Mouse (Mus musculus): Measurements from ENCODE around the gene Rmdn3. TPM values are rescaled to one million over a fixed set of nuclear protein-coding genes. Genes with fewer than 3 reads are reported as not detected.

Rmdn3 gene
- polyA plus RNA-seq, 1 experiment from 2014 or later: 49.0 TPM

GRCm38 (mm10) chr2:119165401-119165800 is 8.6 kb upstream of the Rmdn3 start:
- peaks cover 36% of the 10 kb centered on the region for H3K27me3 ChIP-seq (replicated peaks)
- H3K4me1 ChIP-seq: peaks cover 16% of the 10 kb centered on the region
- H3K4me3 ChIP-seq (replicated peaks): no peak overlapping the region
- no peaks in the 10 kb centered on the region for H3K9me3 ChIP-seq (replicated peaks)
- H3K4me2 ChIP-seq: no peak overlapping the region
- no peak overlapping the region for H3K27ac ChIP-seq (replicated peaks)
- H3K9ac ChIP-seq (replicated peaks): no peak overlapping the region
- no peaks in the 10 kb centered on the region for H3K36me3 ChIP-seq
- no peak for ATAC-seq (ENCODE audit: low FRiP score)

- no peak for ATAC-seq (ENCODE audit: low FRiP score)
- Histone ChIP-seq H3K4me2 (no peak overlapping the region), H3K36me3 (no peaks in the 10 kb centered on the region), H3K27ac (replicated peaks) (no peak overlapping the region), H3K27me3 (replicated peaks) (peaks cover 32% of the 10 kb centered on the region), H3K9ac (replicated peaks) (no peak overlapping the region), H3K4me1 (peaks cover 16% of the 10 kb centered on the region), H3K9me3 (replicated peaks) (no peaks in the 10 kb centered on the region), H3K4me3 (replicated peaks) (no peak overlapping the region)
- whole genome bisulfite sequencing: 92% methylated on average over 4 of the region's 4 CpGs
These were observed 7.2 kb upstream of the Rmdn3 start for GRCm38 (mm10) chr2:119163999-119164398.

- H3K4me1 ChIP-seq: peaks cover 15% of the 10 kb centered on the region
- no peak overlapping the region for H3K9ac ChIP-seq (replicated peaks)
- H3K27me3 ChIP-seq (replicated peaks): peaks cover 31% of the 10 kb centered on the region
- no peaks in the 10 kb centered on the region for H3K9me3 ChIP-seq (replicated peaks)
- no peak overlapping the region for H3K4me3 ChIP-seq (replicated peaks)
- no peak for ATAC-seq (ENCODE audit: low FRiP score)
- H3K4me2 ChIP-seq: no peak overlapping the region
- H3K27ac ChIP-seq (replicated peaks): no peak overlapping the region
- 73% methylated on average over 3 of the region's 3 CpGs for WGBS
- H3K36me3 ChIP-seq: no peaks in the 10 kb centered on the region
These were observed 6.3 kb upstream of the Rmdn3 start for GRCm38 (mm10) chr2:119163135-119163534.

GRCm38 (mm10) chr2:119161247-119161646 is 4.4 kb upstream of the Rmdn3 start:
- no peaks in the 10 kb centered on the region for H3K36me3 ChIP-seq
- no peak overlapping the region for H3K9ac ChIP-seq (replicated peaks)

GRCm38 (mm10) chr2:119157836-119158235 is 1.0 kb upstream of the Rmdn3 start:
- H3K27me3 ChIP-seq (replicated peaks): no peaks in the 10 kb centered on the region
- H3K4me1 ChIP-seq: peaks cover 25% of the 10 kb centered on the region
- H3K9me3 ChIP-seq (replicated peaks): no peaks in the 10 kb centered on the region
- peaks cover 14% of the 10 kb centered on the region for H3K36me3 ChIP-seq
- no peak for ATAC-seq (ENCODE audit: low FRiP score)
- no peak overlapping the region for H3K4me3 ChIP-seq (replicated peaks)
- peak overlapping the region; percentile 90 for H3K4me2 ChIP-seq
- H3K9ac ChIP-seq (replicated peaks): no peak overlapping the region
- no peak overlapping the region for H3K27ac ChIP-seq (replicated peaks)

More at GRCm38 (mm10) chr2:119161247-119161646, 4.4 kb upstream of the Rmdn3 start:
- H3K4me1 ChIP-seq: peaks cover 8% of the 10 kb centered on the region
- no peak for ATAC-seq (ENCODE audit: low FRiP score)
- no peak overlapping the region for H3K4me2 ChIP-seq
- H3K27ac ChIP-seq (replicated peaks): no peak overlapping the region
- 33% methylated on average over 2 of the region's 2 CpGs for WGBS
- peaks cover 21% of the 10 kb centered on the region for H3K27me3 ChIP-seq (replicated peaks)
- no peak overlapping the region for H3K4me3 ChIP-seq (replicated peaks)
- H3K9me3 ChIP-seq (replicated peaks): no peaks in the 10 kb centered on the region

- peak overlapping the region; percentile 90 for H3K4me2 ChIP-seq
- no peaks in the 10 kb centered on the region for H3K27me3 ChIP-seq (replicated peaks)
- H3K36me3 ChIP-seq: peaks cover 30% of the 10 kb centered on the region
- 4% methylated on average over 34 of the region's 34 CpGs for WGBS
- peaks cover 25% of the 10 kb centered on the region for H3K4me1 ChIP-seq
- peak; percentile 56 for ATAC-seq (ENCODE audit: low FRiP score)
- H3K27ac ChIP-seq (replicated peaks): peak overlapping the region; percentile 72
- H3K4me3 ChIP-seq (replicated peaks): peak overlapping the region; percentile 79
- H3K9ac ChIP-seq (replicated peaks): peak overlapping the region; percentile 74
- no peaks in the 10 kb centered on the region for H3K9me3 ChIP-seq (replicated peaks)
These were observed 653 bp downstream of the Rmdn3 start for GRCm38 (mm10) chr2:119156081-119156680.

GRCm38 (mm10) chr2:119155388-119155787 is 1.4 kb downstream of the Rmdn3 start:
- H3K4me1 ChIP-seq: peaks cover 25% of the 10 kb centered on the region
- H3K4me3 ChIP-seq (replicated peaks): peak overlapping the region; percentile 79
- no peak for ATAC-seq (ENCODE audit: low FRiP score)
- peak overlapping the region; percentile 90 for H3K4me2 ChIP-seq
- 86% methylated on average over 9 of the region's 9 CpGs for WGBS
- H3K36me3 ChIP-seq: peaks cover 36% of the 10 kb centered on the region
- H3K27ac ChIP-seq (replicated peaks): no peak overlapping the region
- peak overlapping the region; percentile 74; the same call in 1 of the 2 replicates for H3K9ac ChIP-seq (replicated peaks)
- H3K27me3 ChIP-seq (replicated peaks): no peaks in the 10 kb centered on the region
- no peaks in the 10 kb centered on the region for H3K9me3 ChIP-seq (replicated peaks)

GRCm38 (mm10) chr2:119154683-119155082 is 2.2 kb downstream of the Rmdn3 start:
- Histone ChIP-seq H3K9me3 (replicated peaks) (no peaks in the 10 kb centered on the region), H3K4me3 (replicated peaks) (no peak overlapping the region), H3K4me1 (peaks cover 25% of the 10 kb centered on the region), H3K27ac (replicated peaks) (no peak overlapping the region), H3K9ac (replicated peaks) (no peak overlapping the region), H3K27me3 (replicated peaks) (no peaks in the 10 kb centered on the region), H3K4me2 (no peak overlapping the region), H3K36me3 (peaks cover 43% of the 10 kb centered on the region)
- ATAC-seq (ENCODE audit: low FRiP score): no peak
- 88% methylated on average over 2 of the region's 2 CpGs for WGBS

GRCm38 (mm10) chr2:119152255-119152654 is 4.6 kb downstream of the Rmdn3 start:
- no peak for ATAC-seq (ENCODE audit: low FRiP score)
- 90% methylated on average over 6 of the region's 6 CpGs for WGBS
- peaks cover 67% of the 10 kb centered on the region for H3K36me3 ChIP-seq

GRCm38 (mm10) chr2:119147775-119148174 is 9.1 kb downstream of the Rmdn3 start:
- H3K27ac ChIP-seq (replicated peaks): no peak overlapping the region
- no peak overlapping the region for H3K9ac ChIP-seq (replicated peaks)
- H3K9me3 ChIP-seq (replicated peaks): no peaks in the 10 kb centered on the region
- no peak overlapping the region for H3K4me2 ChIP-seq
- no peaks in the 10 kb centered on the region for H3K4me1 ChIP-seq
- 94% methylated on average over 8 of the region's 8 CpGs for WGBS
- peaks cover 95% of the 10 kb centered on the region for H3K36me3 ChIP-seq
- no peak overlapping the region for H3K4me3 ChIP-seq (replicated peaks)
- H3K27me3 ChIP-seq (replicated peaks): no peaks in the 10 kb centered on the region
- no peak for ATAC-seq (ENCODE audit: low FRiP score)

More at GRCm38 (mm10) chr2:119152255-119152654, 4.6 kb downstream of the Rmdn3 start:
- no peak overlapping the region for H3K4me3 ChIP-seq (replicated peaks)
- H3K27ac ChIP-seq (replicated peaks): no peak overlapping the region
- no peaks in the 10 kb centered on the region for H3K9me3 ChIP-seq (replicated peaks)
- H3K4me1 ChIP-seq: peaks cover 18% of the 10 kb centered on the region
- no peak overlapping the region for H3K4me2 ChIP-seq
- H3K9ac ChIP-seq (replicated peaks): no peak overlapping the region
- H3K27me3 ChIP-seq (replicated peaks): no peaks in the 10 kb centered on the region

GRCm38 (mm10) chr2:119147160-119147678 is 9.6 kb downstream of the Rmdn3 start:
- Histone ChIP-seq H3K36me3 (peaks cover 95% of the 10 kb centered on the region), H3K27me3 (replicated peaks) (no peaks in the 10 kb centered on the region)
- WGBS: 89% methylated on average over 22 of the region's 22 CpGs

GRCm38 (mm10) chr2:119146435-119146834 is 10.4 kb downstream of the Rmdn3 start:
- H3K9ac ChIP-seq (replicated peaks): no peak overlapping the region
- no peak overlapping the region for H3K4me2 ChIP-seq
- H3K36me3 ChIP-seq: peaks cover 95% of the 10 kb centered on the region
- ATAC-seq (ENCODE audit: low FRiP score): no peak
- 91% methylated on average over 6 of the region's 6 CpGs for WGBS
- no peak overlapping the region for H3K27ac ChIP-seq (replicated peaks)
- H3K4me3 ChIP-seq (replicated peaks): no peak overlapping the region
- H3K27me3 ChIP-seq (replicated peaks): no peaks in the 10 kb centered on the region
- H3K9me3 ChIP-seq (replicated peaks): no peaks in the 10 kb centered on the region
- no peaks in the 10 kb centered on the region for H3K4me1 ChIP-seq

More at GRCm38 (mm10) chr2:119147160-119147678, 9.6 kb downstream of the Rmdn3 start:
- Histone ChIP-seq H3K4me1 (no peaks in the 10 kb centered on the region), H3K9ac (replicated peaks) (no peak overlapping the region), H3K4me3 (replicated peaks) (no peak overlapping the region), H3K4me2 (no peak overlapping the region), H3K9me3 (replicated peaks) (no peaks in the 10 kb centered on the region), H3K27ac (replicated peaks) (no peak overlapping the region)
- no peak for ATAC-seq (ENCODE audit: low FRiP score)
